Mouse (Mus musculus): ENCODE results near the gene Gm2004.
"Not testable (repeated sequence)": the region's sequence is repeated elsewhere in the genome, so short reads cannot be mapped to it uniquely, and the experiment has no call there.

Gene Gm2004

DNA sequence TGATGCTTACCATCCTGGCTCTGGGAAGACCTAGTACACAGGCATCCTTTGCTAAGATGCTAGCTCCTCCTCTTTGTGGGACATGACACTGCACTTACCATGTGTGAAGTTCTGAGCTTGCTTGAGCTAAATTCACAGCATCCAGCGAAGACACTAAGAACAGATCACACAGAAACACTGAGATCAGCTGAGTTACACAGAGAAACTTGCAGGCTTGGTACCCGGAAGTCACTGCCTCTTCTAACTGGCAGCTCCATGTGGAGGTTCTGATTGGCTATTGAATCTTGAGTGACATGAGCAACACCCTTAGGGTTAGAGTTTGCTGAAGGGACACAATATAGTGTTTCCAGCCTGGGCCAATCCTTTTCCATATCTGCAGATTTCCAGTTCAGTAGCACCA is at the start of gene Gm2004:
TSS of gene Gm2004 (minus strand) at position 101 of the 400 bp plus-strand sequence.
- DNase-seq = not testable (repeated sequence)
